Mouse (Mus musculus) monocyte, adult 5-6 weeks (primary cell): Measurements from ENCODE around the gene Car11. TPM values are rescaled to one million over a fixed set of nuclear protein-coding genes. Genes with fewer than 3 reads are reported as not detected.

ENCODE experiments used
- ATAC-seq: fragments of 153-309, 156-312 bp; replicated peaks from 2 replicates; pipeline ENCODE4 v1.8.0; 2017; ENCODE audit warnings: mild to moderate bottlenecking; ENCODE audit not compliant: low TSS enrichment, insufficient number of reproducible peaks, severe bottlenecking, poor library complexity, low FRiP score
- total RNA-seq: library from RNA; stranded (forward); fragments of 200-1000, 200-491, 200-594 nt; gene quantifications from 3 replicates; pipeline ENCODE4 v1.2.3, GENCODE M21; 2017

The Car11 gene
- total RNA-seq, 1 experiment from 2014 or later, result not detected

DNA sequence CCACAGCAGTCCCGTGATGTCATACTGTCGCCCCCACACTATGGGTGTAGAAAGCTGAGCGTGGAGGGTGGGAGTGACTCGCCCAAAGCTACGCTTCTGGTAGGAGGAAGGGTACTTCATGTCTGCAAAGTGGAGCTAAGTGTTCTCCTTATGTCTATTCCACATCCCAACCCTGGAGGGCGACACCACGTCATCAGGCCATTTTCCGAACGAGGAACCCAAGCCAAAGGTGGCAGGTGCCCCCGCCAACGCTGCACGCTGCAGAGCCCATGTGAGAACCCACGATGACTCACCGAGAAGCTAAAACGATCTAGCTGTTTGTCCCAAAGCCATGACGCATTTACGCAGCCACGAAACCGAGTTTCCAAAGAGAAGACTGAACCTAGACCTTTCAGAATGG, 42.7 kb downstream of the Car11 start:
- ATAC-seq, result peak; percentile 54

- peak; percentile 43; the same call in 1 of the 2 replicates for ATAC-seq
Measured at GRCm38 (mm10) chr7:45744387-45744786, 44.7 kb downstream of the Car11 start.

DNA sequence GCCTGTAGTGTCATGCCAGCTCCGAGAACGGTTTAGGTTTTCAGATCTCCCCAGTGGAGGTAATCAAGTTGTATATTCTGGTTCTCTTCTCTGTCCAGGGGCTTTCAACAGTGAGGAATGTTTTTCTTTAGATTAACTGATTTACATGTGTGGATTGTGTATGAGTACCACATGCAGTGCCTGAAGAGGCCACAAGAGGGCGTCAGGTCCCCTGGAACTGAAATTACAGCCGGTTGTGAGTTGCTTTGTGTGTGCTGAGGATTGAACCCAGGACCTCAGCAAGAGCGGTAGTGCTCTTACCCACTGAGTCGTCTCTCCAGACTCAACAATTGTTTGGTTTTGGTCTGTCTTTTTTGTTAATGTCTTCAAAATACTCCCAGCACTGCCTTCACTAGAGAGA, 46.9 kb downstream of the Car11 start:
- no peak for ATAC-seq

- ATAC-seq, result no peak
Measured at GRCm38 (mm10) chr7:45747450-45747849, 47.8 kb downstream of the Car11 start.

DNA sequence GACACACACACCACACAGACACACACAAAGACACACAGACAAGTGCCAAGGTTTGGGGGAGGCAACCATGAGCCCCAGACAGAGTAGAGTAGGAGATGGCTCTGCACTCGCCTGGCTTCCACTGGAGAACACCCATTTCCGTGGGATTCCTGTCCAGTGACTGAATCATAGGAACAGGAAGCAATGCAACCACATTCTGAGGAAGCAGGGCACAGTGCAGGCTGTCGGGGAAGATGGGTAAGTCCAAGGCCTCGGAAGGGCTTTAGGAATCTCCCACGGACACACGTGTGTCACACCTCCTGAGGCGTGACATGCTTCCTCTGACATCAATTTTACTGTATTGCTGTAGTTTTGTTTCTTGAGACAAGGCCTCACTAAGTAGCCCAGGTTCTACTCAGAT, 48.5 kb downstream of the Car11 start:
- ATAC-seq, result no peak

DNA sequence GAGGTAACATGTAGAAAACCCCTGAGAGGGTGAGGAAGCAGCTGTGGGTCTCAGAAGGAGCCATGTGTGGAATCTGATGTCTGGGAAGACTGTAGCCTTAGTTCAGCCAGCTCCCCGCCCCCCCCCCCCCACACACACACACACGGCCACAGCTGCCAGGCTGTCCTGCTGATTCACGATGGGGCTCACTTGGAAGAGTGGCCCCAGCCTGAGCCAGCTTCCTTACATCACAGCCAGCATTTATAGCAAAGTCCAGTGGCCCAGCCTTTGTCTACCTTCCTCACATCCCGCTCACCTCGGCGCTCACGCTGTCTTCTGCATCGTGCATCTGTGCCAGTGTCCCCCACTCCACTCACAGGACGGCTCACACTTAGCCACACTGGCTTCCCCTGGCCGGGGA, 49.8 kb downstream of the Car11 start:
- ATAC-seq, result no peak

DNA sequence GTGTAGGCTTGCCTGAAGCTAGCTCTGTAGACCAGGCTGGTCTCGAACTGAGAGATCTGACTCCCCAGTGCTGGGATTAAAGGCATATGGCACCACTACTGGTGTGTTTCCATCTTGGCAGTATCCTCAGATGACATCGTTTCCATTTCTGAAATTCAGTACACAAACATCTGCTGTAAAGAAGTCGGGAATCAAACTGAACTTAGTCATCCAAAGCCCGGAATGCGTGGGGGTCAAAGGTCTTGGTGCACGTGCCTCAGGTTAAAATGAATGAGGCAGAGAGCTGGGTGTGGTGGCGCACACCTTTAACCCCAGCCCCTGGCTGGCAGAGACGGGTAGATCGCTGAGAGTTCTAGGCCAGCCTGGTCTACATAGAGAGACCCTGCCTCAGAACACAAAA, 50.5 kb downstream of the Car11 start:
- no peak for ATAC-seq

Other genes starting within 250 kb of the Car11 start
- 1,006 to 1,190 TPM (median 1,165 TPM) in 3 replicates for gene Ftl1, start 240.0 kb upstream of the Car11 start, total RNA-seq
- 36.4 to 55.8 TPM (median 38.5 TPM) in 3 replicates for gene Bax, start 232.9 kb upstream of the Car11 start, total RNA-seq
- 3.2 TPM in 1 of 3 replicates, not detected in the others for gene Tulp2, start 218.0 kb upstream of the Car11 start, total RNA-seq
- gene Gm45808, start 213.0 kb upstream of the Car11 start, total RNA-seq, result not detected in 3 replicates
- 7.0 to 8.3 TPM (median 7.5 TPM) in 3 replicates for gene Dhdh, start 211.0 kb upstream of the Car11 start, total RNA-seq
- gene Nucb1, start 189.4 kb upstream of the Car11 start, total RNA-seq, result 128 to 251 TPM (median 142 TPM) in 3 replicates
- 204 to 390 TPM (median 221 TPM) in 3 replicates for gene Ppp1r15a, start 173.6 kb upstream of the Car11 start, total RNA-seq
- 0.10 TPM in 1 of 3 replicates, not detected in the others for gene Plekha4, start 173.5 kb upstream of the Car11 start, total RNA-seq
- gene Hsd17b14, start 144.9 kb upstream of the Car11 start, total RNA-seq, result not detected in 3 replicates
- 5.1 to 21.4 TPM (median 11.9 TPM) in 3 replicates for gene Bcat2, start 129.7 kb upstream of the Car11 start, total RNA-seq
- not detected in 3 replicates for gene Fgf21, start 84.4 kb upstream of the Car11 start, total RNA-seq
- gene Fut1, start 82.6 kb upstream of the Car11 start, total RNA-seq, result not detected in 3 replicates
- not detected in 3 replicates for gene Izumo1, start 78.0 kb upstream of the Car11 start, total RNA-seq
- 0.11 to 0.48 TPM in 2 of 3 replicates, not detected in the other for gene Rasip1, start 72.4 kb upstream of the Car11 start, total RNA-seq
- 0.19 TPM in 1 of 3 replicates, not detected in the others for gene Mamstr, start 59.9 kb upstream of the Car11 start, total RNA-seq
- gene Fut2, start 33.4 kb upstream of the Car11 start, total RNA-seq, result 1.4 TPM in 1 of 3 replicates, not detected in the others
- not detected in 3 replicates for gene Ntn5, start 15.8 kb upstream of the Car11 start, total RNA-seq
- gene Sec1, start 5.4 kb upstream of the Car11 start, total RNA-seq, result not detected in 3 replicates
- gene Dbp, start 5.2 kb downstream of the Car11 start, total RNA-seq, result 4.3 to 13.1 TPM (median 4.5 TPM) in 3 replicates
- 966 to 1,078 TPM (median 1,028 TPM) in 3 replicates for gene Rpl18, start 15.6 kb downstream of the Car11 start, total RNA-seq
- 11.0 to 15.9 TPM (median 11.5 TPM) in 3 replicates for gene Sphk2, start 18.2 kb downstream of the Car11 start, total RNA-seq
- 0.78 to 1.4 TPM in 2 of 3 replicates, not detected in the other for gene Fam83e, start 21.4 kb downstream of the Car11 start, total RNA-seq
- not detected in 3 replicates for gene Spaca4, start 26.0 kb downstream of the Car11 start, total RNA-seq
- gene Lmtk3, start 83.9 kb downstream of the Car11 start, total RNA-seq, result not detected in 3 replicates
- 1.3 to 7.5 TPM in 2 of 3 replicates, not detected in the other for gene Sult2b1, start 84.8 kb downstream of the Car11 start, total RNA-seq
- gene Cyth2, start 114.7 kb downstream of the Car11 start, total RNA-seq, result 59.2 to 78.0 TPM (median 72.7 TPM) in 3 replicates
- 0.19 TPM in 1 of 3 replicates, not detected in the others for gene Kcnj14, start 124.9 kb downstream of the Car11 start, total RNA-seq
- gene Grwd1, start 131.1 kb downstream of the Car11 start, total RNA-seq, result 5.8 to 8.7 TPM (median 6.7 TPM) in 3 replicates
- gene Kdelr1, start 172.9 kb downstream of the Car11 start, total RNA-seq, result 28.7 to 45.8 TPM (median 45.2 TPM) in 3 replicates
- 0.10 TPM in 1 of 3 replicates, not detected in the others for gene Grin2d, start 178.5 kb downstream of the Car11 start, total RNA-seq
- not detected in 3 replicates for gene Syngr4, start 196.9 kb downstream of the Car11 start, total RNA-seq
- gene Tmem143, start 197.1 kb downstream of the Car11 start, total RNA-seq, result 4.4 to 5.6 TPM (median 4.4 TPM) in 3 replicates
- gene Emp3, start 221.6 kb downstream of the Car11 start, total RNA-seq, result 293 to 405 TPM (median 376 TPM) in 3 replicates
- gene Ccdc114, start 224.2 kb downstream of the Car11 start, total RNA-seq, result 2.9 TPM in 2 of 3 replicates, not detected in the other